In the genomic region with DNA sequence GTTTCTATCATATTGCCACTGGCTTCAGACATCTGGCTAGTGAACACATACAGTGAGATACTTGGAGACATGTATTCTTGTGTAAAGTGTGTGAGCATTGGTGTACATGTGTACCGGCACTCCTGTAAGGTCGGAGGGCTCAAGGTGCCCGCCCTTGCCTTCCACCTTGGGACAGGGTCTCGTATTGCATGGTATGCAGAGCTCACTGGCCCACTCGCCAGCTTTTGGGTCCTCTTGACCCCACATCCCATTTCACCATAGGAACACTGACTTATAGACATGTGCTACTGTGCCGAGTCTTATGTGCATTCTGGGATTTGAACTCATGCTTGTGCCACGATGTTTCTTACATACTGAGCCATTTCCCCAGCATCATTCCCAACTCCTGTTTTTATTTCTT, we compare ENCODE assay signal across 24 mouse cellular contexts.
"Had no signal": no experiment of that assay in that cellular context is flagged by ENCODE, and none has a peak within 500 bp of the region (broad histone marks: within the 10 kb centered on the region; RNA-seq: fewer than 3 reads in every experiment).

No protein-coding gene starts in this region.

- H3K4me3 ChIP-seq: gastrocnemius, adult 2 months; heart, embryonic 10.5 days; heart, embryonic 13.5 days; heart, embryonic 15.5 days; hindbrain, embryonic 13.5 days; hindbrain, embryonic 15.5 days; kidney, embryonic 15.5 days; limb, embryonic 13.5 days; limb, embryonic 15.5 days had no signal

- ATAC-seq: hindbrain, postnatal 0 days; intestine, embryonic 16.5 days had no signal

- H3K9ac ChIP-seq: heart, embryonic 13.5 days; heart, embryonic 15.5 days; hindbrain, embryonic 13.5 days; hindbrain, embryonic 15.5 days; kidney, embryonic 15.5 days; limb, embryonic 13.5 days; limb, embryonic 15.5 days had no signal

- H3K4me1 ChIP-seq: heart, embryonic 10.5 days; heart, embryonic 13.5 days; heart, embryonic 15.5 days; hindbrain, embryonic 13.5 days; hindbrain, embryonic 15.5 days; limb, embryonic 13.5 days; limb, embryonic 15.5 days had no signal

- H3K4me2 ChIP-seq: heart, embryonic 13.5 days; heart, embryonic 15.5 days; hindbrain, embryonic 13.5 days; hindbrain, embryonic 15.5 days; kidney, embryonic 15.5 days; limb, embryonic 13.5 days; limb, embryonic 15.5 days had no signal

- H3K27ac ChIP-seq: gastrocnemius, adult 2 months; heart, embryonic 10.5 days; heart, embryonic 13.5 days; heart, embryonic 15.5 days; hindbrain, embryonic 13.5 days; hindbrain, embryonic 15.5 days; hindbrain, postnatal 0 days; kidney, embryonic 15.5 days; limb, embryonic 13.5 days; limb, embryonic 15.5 days had no signal

- H3K27me3 ChIP-seq: heart, embryonic 13.5 days; heart, embryonic 15.5 days; hindbrain, embryonic 13.5 days; hindbrain, embryonic 15.5 days; kidney, embryonic 15.5 days; limb, embryonic 13.5 days; limb, embryonic 15.5 days had no signal

- H3K9me3 ChIP-seq: heart, embryonic 10.5 days; heart, embryonic 13.5 days; heart, embryonic 15.5 days; hindbrain, embryonic 13.5 days; hindbrain, embryonic 15.5 days; kidney, embryonic 15.5 days; limb, embryonic 13.5 days; limb, embryonic 15.5 days had no signal

- DNase-seq: gastrocnemius, adult 2 months; gastrocnemius, postnatal 10 days; gastrocnemius, postnatal 36 days; heart, adult 18-20 months; heart, postnatal 14 days; heart, postnatal 36 days; kidney, adult 11 months; kidney, adult 2 months; kidney, adult 9 months; kidney, postnatal 10 days; kidney, postnatal 25 days; layer of hippocampus, adult 9-11 months; layer of hippocampus, postnatal 36 days; left cerebral cortex, postnatal 4 days had no signal
